ENCODE assay signal across 21 mouse cellular contexts in genomic region chr1:34052422-34052821, GRCm38 (mm10).
DNase-seq lines count a peak whose midpoint lies in the region; ATAC-seq and TF ChIP-seq lines count a peak whose summit lies in the region.
"Had no signal": no experiment of that assay in that cellular context is flagged by ENCODE, and none has a peak within 500 bp of the region (broad histone marks: within the 10 kb centered on the region; RNA-seq: fewer than 3 reads in every experiment).

No protein-coding gene starts in this region.

- no peak overlapping the region for H3K4me2 ChIP-seq in kidney, postnatal 0 days (ENCODE audit: low read length)
- no peak overlapping the region for H3K4me2 ChIP-seq in kidney, embryonic 14.5 days (replicated peaks; ENCODE audit: low read depth, low read length)
- H3K4me2 ChIP-seq in embryonic facial prominence, embryonic 12.5 days (replicated peaks): no peak overlapping the region
- H3K4me2 ChIP-seq: neural tube, embryonic 15.5 days had no signal

- DNase-seq in heart, embryonic 10.5 days (ENCODE audit: low spot score): no peak
- DNase-seq in heart, adult 8-10 months (ENCODE audit: low spot score): no peak
- no peak for DNase-seq in kidney, postnatal 0 days (ENCODE audit: low spot score)
- no peak for DNase-seq in limb, embryonic 10.5 days (ENCODE audit: low spot score)
- DNase-seq in adipocyte (ENCODE audit: low spot score): no peak
- no peak for DNase-seq in cerebellum, adult 8-10 months
- DNase-seq: adrenal gland, postnatal 25 days; cerebellum, adult 2 months; kidney, adult 8-10 months; kidney, postnatal 4 days; lung, adult 18-20 months; lung, postnatal 36 days; right cerebral cortex, postnatal 4 days; thymus, postnatal 14 days had no signal

- no peak overlapping the region for H3K9ac ChIP-seq in kidney, postnatal 0 days (ENCODE audit: low read depth, low read length)
- no peak overlapping the region for H3K9ac ChIP-seq in kidney, embryonic 14.5 days (ENCODE audit: low read depth, low read length)
- H3K9ac ChIP-seq in embryonic facial prominence, embryonic 12.5 days: no peak overlapping the region
- H3K9ac ChIP-seq: neural tube, embryonic 15.5 days had no signal

- TF ChIP-seq CTCF in kidney, postnatal 0 days (IDR thresholded peaks at IDR 0.05; ENCODE audit: low read depth): no peak

- peak overlapping the region; percentile 6; the same call in 1 of the 2 replicates for H3K27ac ChIP-seq in heart, embryonic 10.5 days
- no peak overlapping the region for H3K27ac ChIP-seq in kidney, postnatal 0 days
- no peak overlapping the region for H3K27ac ChIP-seq in kidney, embryonic 14.5 days (ENCODE audit: low read depth, low read length)
- no peak overlapping the region for H3K27ac ChIP-seq in embryonic facial prominence, embryonic 12.5 days
- peak overlapping the region; percentile 64 for H3K27ac ChIP-seq in limb, embryonic 10.5 days
- H3K27ac ChIP-seq: midbrain, embryonic 10.5 days; neural tube, embryonic 15.5 days had no signal

- peaks cover 24% of the 10 kb centered on the region for H3K4me1 ChIP-seq in heart, embryonic 10.5 days
- H3K4me1 ChIP-seq in kidney, postnatal 0 days (replicated peaks; ENCODE audit: insufficient read depth, low read length): no peaks in the 10 kb centered on the region
- H3K4me1 ChIP-seq in kidney, embryonic 14.5 days (ENCODE audit: control insufficient read depth, insufficient read depth, low read length): peaks cover 6% of the 10 kb centered on the region; the same call in 1 of the 2 replicates
- H3K4me1 ChIP-seq in embryonic facial prominence, embryonic 12.5 days: peaks cover 9% of the 10 kb centered on the region
- H3K4me1 ChIP-seq in limb, embryonic 10.5 days: peaks cover 10% of the 10 kb centered on the region

- no peaks in the 10 kb centered on the region for H3K9me3 ChIP-seq in heart, embryonic 10.5 days
- H3K9me3 ChIP-seq in kidney, postnatal 0 days (replicated peaks; ENCODE audit: low read length): no peaks in the 10 kb centered on the region
- H3K9me3 ChIP-seq in kidney, embryonic 14.5 days (ENCODE audit: control insufficient read depth, low read length): no peaks in the 10 kb centered on the region
- H3K9me3 ChIP-seq in embryonic facial prominence, embryonic 12.5 days: no peaks in the 10 kb centered on the region
- no peaks in the 10 kb centered on the region for H3K9me3 ChIP-seq in limb, embryonic 10.5 days (replicated peaks)
- H3K9me3 ChIP-seq: midbrain, embryonic 10.5 days; neural tube, embryonic 15.5 days had no signal

- H3K36me3 ChIP-seq in heart, embryonic 10.5 days: no peaks in the 10 kb centered on the region
- H3K36me3 ChIP-seq in kidney, postnatal 0 days (ENCODE audit: insufficient read depth, low read length): no peaks in the 10 kb centered on the region
- no peaks in the 10 kb centered on the region for H3K36me3 ChIP-seq in kidney, embryonic 14.5 days (ENCODE audit: control insufficient read depth, insufficient read depth, low read length)
- H3K36me3 ChIP-seq in embryonic facial prominence, embryonic 12.5 days: no peaks in the 10 kb centered on the region
- no peaks in the 10 kb centered on the region for H3K36me3 ChIP-seq in limb, embryonic 10.5 days
- H3K36me3 ChIP-seq: midbrain, embryonic 10.5 days; neural tube, embryonic 15.5 days had no signal

- 0 out of 2 replicates have a peak, but pooled peaks have one; percentile 36 for ATAC-seq in kidney, postnatal 0 days (replicated peaks; ENCODE audit: low FRiP score, low read depth)
- ATAC-seq in kidney, embryonic 14.5 days (ENCODE audit: low FRiP score, low TSS enrichment): no peak
- peak; percentile 15; the same call in 1 of the 2 replicates for ATAC-seq in embryonic facial prominence, embryonic 12.5 days (ENCODE audit: insufficient number of reproducible peaks, insufficient read depth, low FRiP score, low TSS enrichment)
- ATAC-seq: activated CD4-positive, CD25-positive, alpha-beta regulatory T cell, adult 4 months; forebrain, embryonic 16.5 days; Patski had no signal

- H3K27me3 ChIP-seq in heart, embryonic 10.5 days (ENCODE audit: insufficient read depth, poor library complexity, severe bottlenecking): no peaks in the 10 kb centered on the region
- H3K27me3 ChIP-seq in kidney, postnatal 0 days (ENCODE audit: insufficient read depth, low read length): no peaks in the 10 kb centered on the region
- H3K27me3 ChIP-seq in kidney, embryonic 14.5 days (ENCODE audit: control insufficient read depth, insufficient read depth, low read length): no peaks in the 10 kb centered on the region
- H3K27me3 ChIP-seq in embryonic facial prominence, embryonic 12.5 days: no peaks in the 10 kb centered on the region
- H3K27me3 ChIP-seq in limb, embryonic 10.5 days (ENCODE audit: low read depth, poor library complexity, severe bottlenecking): no peaks in the 10 kb centered on the region
- H3K27me3 ChIP-seq: neural tube, embryonic 15.5 days; Patski had no signal

- no peak overlapping the region for H3K4me3 ChIP-seq in heart, embryonic 10.5 days
- no peak overlapping the region for H3K4me3 ChIP-seq in kidney, postnatal 0 days (replicated peaks; ENCODE audit: low read depth, low read length)
- no peak overlapping the region for H3K4me3 ChIP-seq in kidney, embryonic 14.5 days (ENCODE audit: low read length)
- H3K4me3 ChIP-seq in embryonic facial prominence, embryonic 12.5 days: no peak overlapping the region
- no peak overlapping the region for H3K4me3 ChIP-seq in limb, embryonic 10.5 days
- H3K4me3 ChIP-seq: midbrain, embryonic 10.5 days; neural tube, embryonic 15.5 days had no signal

- WGBS in heart, embryonic 10.5 days: 54% methylated on average over 5 of the region's 5 CpGs
- WGBS in kidney, postnatal 0 days: 58% methylated on average over 5 of the region's 5 CpGs
- WGBS in kidney, embryonic 14.5 days: 55% methylated on average over 5 of the region's 5 CpGs
- 17% methylated on average over 5 of the region's 5 CpGs for WGBS in embryonic facial prominence, embryonic 12.5 days
- WGBS in limb, embryonic 10.5 days: 54% methylated on average over 5 of the region's 5 CpGs

Comparison
In these comparisons a context has a peak if more than half of its experiments do, and no peak if none do; other contexts are left out.
1. H3K27ac ChIP-seq: peak in heart, embryonic 10.5 days (single experiment) and limb, embryonic 10.5 days (single experiment); none in kidney, postnatal 0 days (single experiment), kidney, embryonic 14.5 days (single experiment) and embryonic facial prominence, embryonic 12.5 days (single experiment).